Mouse (Mus musculus) lung, embryonic 15.5 days (tissue): Measurements from ENCODE around the gene Zfp57. TPM values are rescaled to one million over a fixed set of nuclear protein-coding genes. Genes with fewer than 3 reads are reported as not detected.

Source experiments
- ATAC-seq: fragments of 200-750 bp; cut with Nextera tagmentation; 2 replicates; pipeline ENCODE4 v1.8.0; 2017; ENCODE audit warnings: moderate number of reproducible peaks, borderline replicate concordance; ENCODE audit not compliant: low FRiP score, low TSS enrichment; ENCODE audit errors: extremely low read depth
- H3K27ac ChIP-seq: fragments of 300-500 bp; sonication (generic); 2 replicates; pipeline ENCODE4 v1.5.1; 2015; ENCODE audit warnings: moderate library complexity, mild to moderate bottlenecking, inconsistent platforms
- H3K27me3 ChIP-seq: fragments of 300-500 bp; sonication (generic); 2 replicates; pipeline ENCODE4 v1.6.1; 2015; ENCODE audit warnings: inconsistent platforms
- H3K36me3 ChIP-seq: fragments of 300-500 bp; sonication (generic); 2 replicates; pipeline ENCODE4 v1.6.1; 2015; ENCODE audit warnings: inconsistent platforms
- H3K4me1 ChIP-seq: fragments of 300-500 bp; sonication (generic); 2 replicates; pipeline ENCODE4 v1.6.1; 2015; ENCODE audit warnings: inconsistent platforms
- H3K4me2 ChIP-seq: fragments of 300-500 bp; sonication (generic); 2 replicates; pipeline ENCODE4 v1.6.1; 2015; ENCODE audit warnings: inconsistent platforms, mild to moderate bottlenecking, moderate library complexity
- H3K4me3 ChIP-seq: fragments of 300-500 bp; sonication (generic); 2 replicates; pipeline ENCODE4 v1.5.1; 2015; ENCODE audit warnings: mild to moderate bottlenecking, inconsistent platforms
- H3K9ac ChIP-seq: fragments of 300-500 bp; sonication (generic); 2 replicates; pipeline ENCODE4 v1.6.1; 2015; ENCODE audit warnings: inconsistent platforms
- H3K9me3 ChIP-seq: fragments of 300-500 bp; sonication (generic); 2 replicates; pipeline ENCODE4 v1.6.1; 2016; ENCODE audit warnings: inconsistent platforms
- WGBS: fragments of 180-500 bp; shearing (Covaris S2); methylation state at CpG from one replicate; pipeline ENCODE4 v1.1.7; 2015; 5-methylcytosine and 5-hydroxymethylcytosine counted together
- polyA plus RNA-seq: library from polyadenylated mRNA; unstranded; fragments of >200 nt; fragmentation: Nextera tagmentation; extraction: Ambion mirVana; gene quantifications from 2 replicates; pipeline ENCODE4 v1.2.1, GENCODE M21; 2015

The Zfp57 gene
- polyA plus RNA-seq, 1 experiment from 2014 or later: 79.8 TPM

- Histone ChIP-seq H3K4me3 (no peak within 1 kb of the TSS), H3K9me3 (no peaks in the 10 kb centered on the region), H3K4me1 (peaks cover 2% of the 10 kb centered on the region; the same call in 1 of the 2 replicates), H3K36me3 (no peaks in the 10 kb centered on the region), H3K4me2 (no peak within 1 kb of the TSS), H3K9ac (no peak within 1 kb of the TSS), H3K27ac (no peak within 1 kb of the TSS), H3K27me3 (no peaks in the 10 kb centered on the region)
- 71% methylated on average over 9 of the region's 9 CpGs for WGBS
- ATAC-seq: no peak; the same call in 1 of the 2 replicates
Observed at GRCm38 (mm10) chr17:37022628-37023576, 21.9 kb downstream of the Zfp57 start, which contains the start of gene Mog. Gene Mog, minus strand, starts transcription at chr17:37023398.

DNA sequence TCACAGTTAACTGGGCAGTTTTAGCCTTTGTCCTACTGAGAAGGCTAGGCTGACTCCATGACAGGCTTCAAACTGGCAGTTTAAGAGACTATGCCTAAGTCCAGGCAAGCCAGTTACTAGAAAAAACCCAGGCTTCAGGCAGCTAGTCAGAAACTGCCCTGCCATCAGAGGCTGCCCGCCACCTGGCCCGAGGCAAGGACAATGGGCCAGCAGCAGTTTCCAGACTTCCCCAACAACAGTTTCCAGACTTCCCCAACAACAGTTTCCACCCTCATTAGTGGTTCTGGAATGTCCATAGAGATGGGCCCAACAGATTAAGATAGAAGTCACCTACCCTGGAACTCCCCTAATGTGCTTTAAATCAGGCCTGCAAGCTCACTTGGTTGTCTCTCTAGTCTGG, 25.5 kb downstream of the Zfp57 start:
- peaks cover 9% of the 10 kb centered on the region; the same call in 1 of the 2 replicates for H3K4me1 ChIP-seq
- 91% methylated on average over 2 of the region's 2 CpGs for WGBS
- H3K27me3 ChIP-seq: no peaks in the 10 kb centered on the region
- H3K4me3 ChIP-seq: no peak overlapping the region
- no peaks in the 10 kb centered on the region for H3K36me3 ChIP-seq
- ATAC-seq: no peak
- H3K9me3 ChIP-seq: no peaks in the 10 kb centered on the region
- H3K9ac ChIP-seq: no peak overlapping the region
- no peak overlapping the region for H3K27ac ChIP-seq
- no peak overlapping the region for H3K4me2 ChIP-seq

DNA sequence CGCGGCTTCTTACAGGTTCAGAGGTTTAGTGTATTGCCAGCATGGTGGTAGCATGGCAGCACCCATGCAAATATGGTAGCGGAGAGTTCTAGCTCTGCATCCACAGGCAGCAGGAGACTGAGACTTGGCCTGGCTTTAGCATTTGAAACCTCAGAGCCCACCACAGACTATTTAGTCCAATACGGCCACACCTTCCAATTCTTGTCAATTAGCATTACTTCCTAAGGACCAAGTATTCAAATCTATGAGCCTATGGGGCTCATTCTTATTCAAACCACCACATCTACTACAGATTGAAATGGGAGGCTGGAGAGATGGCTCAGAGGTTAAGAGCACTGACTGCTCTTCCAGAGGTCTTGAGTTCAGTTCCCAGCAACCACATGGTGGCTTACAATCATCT, 26.5 kb downstream of the Zfp57 start:
- 96% methylated on average over 4 of the region's 4 CpGs for WGBS
- ATAC-seq: no peak
- Histone ChIP-seq H3K36me3 (no peaks in the 10 kb centered on the region), H3K4me2 (no peak overlapping the region), H3K27me3 (no peaks in the 10 kb centered on the region), H3K9ac (no peak overlapping the region), H3K9me3 (no peaks in the 10 kb centered on the region), H3K4me1 (peaks cover 9% of the 10 kb centered on the region; the same call in 1 of the 2 replicates), H3K27ac (no peak overlapping the region), H3K4me3 (no peak overlapping the region)

GRCm38 (mm10) chr17:37028212-37028611, 27.2 kb downstream of the Zfp57 start:
- H3K9me3 ChIP-seq: no peaks in the 10 kb centered on the region
- peak overlapping the region; percentile 33; the same call in 1 of the 2 replicates for H3K9ac ChIP-seq
- H3K27me3 ChIP-seq: no peaks in the 10 kb centered on the region
- H3K27ac ChIP-seq: peak overlapping the region; percentile 96
- peak; percentile 67; the same call in 1 of the 2 replicates for ATAC-seq
- no peaks in the 10 kb centered on the region for H3K36me3 ChIP-seq
- 2% methylated on average over 10 of the region's 10 CpGs for WGBS
- peak overlapping the region; percentile 60 for H3K4me3 ChIP-seq
- peaks cover 9% of the 10 kb centered on the region; the same call in 1 of the 2 replicates for H3K4me1 ChIP-seq
- peak overlapping the region; percentile 59 for H3K4me2 ChIP-seq

DNA sequence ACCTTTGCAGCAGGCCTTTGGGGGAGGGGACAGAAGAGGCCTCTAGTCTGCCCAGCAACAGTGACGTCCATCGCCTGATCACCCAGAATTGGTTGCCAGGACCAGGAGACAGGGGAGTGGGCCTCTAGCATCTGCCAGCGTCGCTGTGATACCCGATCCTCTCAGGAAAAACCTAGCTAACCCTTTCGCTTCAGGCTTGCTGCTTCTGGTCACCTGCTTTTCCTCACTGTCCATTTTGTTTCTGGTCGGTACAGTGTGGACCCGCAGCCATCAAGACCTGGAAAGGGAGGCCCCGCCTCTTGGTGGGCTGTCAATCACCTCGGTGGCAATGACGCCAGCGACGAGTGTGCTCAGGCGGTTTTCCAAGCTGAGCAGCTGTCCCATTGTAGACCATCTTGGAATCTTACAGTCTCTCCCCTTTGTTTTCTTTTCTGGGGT, 27.7 kb downstream of the Zfp57 start:
- Histone ChIP-seq H3K9me3 (no peaks in the 10 kb centered on the region), H3K4me3 (peak overlapping the region; percentile 60), H3K9ac (peak overlapping the region; percentile 33), H3K27me3 (no peaks in the 10 kb centered on the region), H3K4me2 (peak overlapping the region; percentile 59), H3K36me3 (no peaks in the 10 kb centered on the region), H3K4me1 (peaks cover 9% of the 10 kb centered on the region; the same call in 1 of the 2 replicates), H3K27ac (peak overlapping the region; percentile 96)
- WGBS: under 1% methylated on average over 14 of the region's 14 CpGs
- ATAC-seq: peak; percentile 99

- peak overlapping the region; percentile 33 for H3K9ac ChIP-seq
- WGBS: 68% methylated on average over 8 of the region's 8 CpGs
- ATAC-seq: 0 out of 2 replicates have a peak, but pooled peaks have one; percentile 6
- H3K27ac ChIP-seq: peak overlapping the region; percentile 96
- no peaks in the 10 kb centered on the region for H3K9me3 ChIP-seq
- no peaks in the 10 kb centered on the region for H3K27me3 ChIP-seq
- H3K4me3 ChIP-seq: peak overlapping the region; percentile 60
- peak overlapping the region; percentile 59 for H3K4me2 ChIP-seq
- peaks cover 9% of the 10 kb centered on the region; the same call in 1 of the 2 replicates for H3K4me1 ChIP-seq
- no peaks in the 10 kb centered on the region for H3K36me3 ChIP-seq
Observed at GRCm38 (mm10) chr17:37029162-37029561, 28.2 kb downstream of the Zfp57 start.

GRCm38 (mm10) chr17:37039127-37039894, 38.3 kb downstream of the Zfp57 start:
- H3K36me3 ChIP-seq: no peaks in the 10 kb centered on the region
- H3K9me3 ChIP-seq: no peaks in the 10 kb centered on the region
- H3K4me2 ChIP-seq: no peak overlapping the region
- no peak for ATAC-seq
- H3K27me3 ChIP-seq: no peaks in the 10 kb centered on the region
- no peaks in the 10 kb centered on the region for H3K4me1 ChIP-seq
- H3K9ac ChIP-seq: no peak overlapping the region
- WGBS: 72% methylated on average over 2 of the region's 2 CpGs
- H3K27ac ChIP-seq: no peak overlapping the region
- H3K4me3 ChIP-seq: no peak overlapping the region

DNA sequence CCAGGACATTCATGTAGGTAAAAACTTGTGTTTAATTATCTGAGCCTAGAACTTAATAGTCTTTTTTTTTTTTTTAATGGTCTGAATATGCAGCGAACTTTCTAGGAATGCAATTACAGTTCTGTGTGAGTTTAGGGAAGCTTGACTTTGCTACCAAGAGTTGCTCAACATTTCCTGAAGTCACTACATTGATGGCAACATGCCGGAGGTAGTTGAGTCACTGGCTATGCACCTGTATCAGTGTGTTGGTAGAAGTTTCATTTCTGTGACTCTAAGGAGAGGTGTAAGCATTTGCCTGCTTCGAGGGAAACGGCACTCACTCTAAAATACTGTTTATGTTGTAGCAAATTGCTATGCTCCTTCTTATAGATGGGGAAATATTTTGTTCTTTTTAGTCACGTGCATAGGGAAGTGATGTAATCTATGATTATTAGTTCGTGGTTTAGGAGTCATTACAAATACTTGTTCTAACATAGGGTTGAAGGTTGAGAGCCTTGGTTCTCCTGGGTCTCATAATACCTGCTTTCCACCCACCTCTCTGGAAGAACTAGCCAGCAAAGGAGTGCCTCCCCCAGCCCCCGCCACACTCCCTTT, 43.8 kb downstream of the Zfp57 start:
- H3K4me3 ChIP-seq: peak overlapping the region; percentile 91
- H3K36me3 ChIP-seq: no peaks in the 10 kb centered on the region
- H3K4me2 ChIP-seq: peak overlapping the region; percentile 96
- WGBS: 61% methylated on average over 7 of the region's 7 CpGs
- H3K9me3 ChIP-seq: no peaks in the 10 kb centered on the region
- ATAC-seq: no peak
- H3K4me1 ChIP-seq: peaks cover 30% of the 10 kb centered on the region
- H3K27me3 ChIP-seq: peaks cover 9% of the 10 kb centered on the region; the same call in 1 of the 2 replicates
- H3K9ac ChIP-seq: 0 out of 2 replicates have a peak overlapping the region, but pooled peaks have one; percentile 90
- no peak overlapping the region for H3K27ac ChIP-seq

GRCm38 (mm10) chr17:37045611-37046311, 44.8 kb downstream of the Zfp57 start, which contains the start of gene Gabbr1:
Gene Gabbr1, plus strand, starts transcription at chr17:37045966.
- peak; percentile 91 for ATAC-seq
- 1% methylated on average over 33 of the region's 55 CpGs for WGBS
- Histone ChIP-seq H3K36me3 (no peaks in the 10 kb centered on the region), H3K4me2 (peak within 1 kb of the TSS; percentile 96), H3K27me3 (peaks cover 9% of the 10 kb centered on the region; the same call in 1 of the 2 replicates), H3K4me3 (peak within 1 kb of the TSS; percentile 91), H3K27ac (peak within 1 kb of the TSS; percentile 85), H3K4me1 (peaks cover 40% of the 10 kb centered on the region), H3K9me3 (no peaks in the 10 kb centered on the region), H3K9ac (peak within 1 kb of the TSS; percentile 90)

GRCm38 (mm10) chr17:37046312-37047112, 45.5 kb downstream of the Zfp57 start:
- under 1% methylated on average over 42 of the region's 58 CpGs for WGBS
- H3K27ac ChIP-seq: peak overlapping the region; percentile 85
- peaks cover 9% of the 10 kb centered on the region; the same call in 1 of the 2 replicates for H3K27me3 ChIP-seq
- peak; percentile 75 for ATAC-seq
- H3K4me2 ChIP-seq: peak overlapping the region; percentile 96
- H3K9me3 ChIP-seq: no peaks in the 10 kb centered on the region
- peak overlapping the region; percentile 91 for H3K4me3 ChIP-seq
- H3K36me3 ChIP-seq: no peaks in the 10 kb centered on the region
- H3K9ac ChIP-seq: peak overlapping the region; percentile 90
- H3K4me1 ChIP-seq: peaks cover 46% of the 10 kb centered on the region
